Mouse (Mus musculus) right cerebral cortex, adult 2 months (tissue): ENCODE data around the gene Invs.

Experiments used
- DNase-seq, 2 experiments: peaks; one replicate each; pipeline ENCODE4 v3.0.0; 2021 to 2022; ENCODE audit warnings: low spot score in 2 of 2

The Invs gene

GRCm38 (mm10) chr4:48458436-48458835, 178.9 kb downstream of the Invs start:
- DNase-seq, result no peak

GRCm38 (mm10) chr4:48461060-48461459, 181.5 kb downstream of the Invs start:
- DNase-seq, result no peak

- DNase-seq, result no peak
Measured at GRCm38 (mm10) chr4:48470977-48471376, 191.4 kb downstream of the Invs start.

- peak in 1 of 2 experiments; percentile 10 for DNase-seq
Measured at GRCm38 (mm10) chr4:48472052-48472791, 192.7 kb downstream of the Invs start.

- DNase-seq, result peak; percentile 84 to 86
Measured at GRCm38 (mm10) chr4:48472792-48473650, 193.5 kb downstream of the Invs start, which contains the start of gene Tex10. TSS of gene Tex10 (minus strand) at chr4:48473459.

GRCm38 (mm10) chr4:48473651-48474011, 194.1 kb downstream of the Invs start:
- DNase-seq, result no peak

- DNase-seq, result no peak
Measured at GRCm38 (mm10) chr4:48481287-48481686, 201.7 kb downstream of the Invs start.
